Mouse (Mus musculus) frontal cortex, postnatal 10 days (tissue): ENCODE data around the gene Adk.
"Not testable (repeated sequence)": the region's sequence is repeated elsewhere in the genome, so short reads cannot be mapped to it uniquely, and the experiment has no call there.

ENCODE experiments used
- DNase-seq, 2 experiments: peaks; one replicate each; pipeline ENCODE4 v3.0.0; 2022; ENCODE audit warnings: low spot score in 2 of 2, mixed read lengths in 1 of 2

The Adk gene

DNA sequence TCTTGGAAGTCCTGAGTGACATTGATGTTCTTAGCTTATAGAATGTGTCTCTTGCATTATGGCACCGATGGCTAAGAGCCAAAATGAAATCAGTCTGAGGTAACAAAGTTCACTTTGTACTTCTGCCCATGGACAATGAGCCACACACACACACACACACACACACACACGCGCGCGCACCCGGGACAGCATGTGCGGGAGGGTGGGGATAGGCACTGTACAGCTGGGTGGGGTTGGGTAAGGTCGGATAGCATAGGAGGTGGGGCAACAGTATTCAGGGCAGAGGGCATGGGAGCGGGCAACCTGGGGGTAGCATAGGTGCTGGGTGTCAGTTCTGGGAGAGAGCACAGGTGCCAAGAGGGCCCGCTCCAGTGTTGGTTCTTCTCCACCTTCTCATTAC, 432.3 kb downstream of the Adk start:
- no peak for DNase-seq

DNA sequence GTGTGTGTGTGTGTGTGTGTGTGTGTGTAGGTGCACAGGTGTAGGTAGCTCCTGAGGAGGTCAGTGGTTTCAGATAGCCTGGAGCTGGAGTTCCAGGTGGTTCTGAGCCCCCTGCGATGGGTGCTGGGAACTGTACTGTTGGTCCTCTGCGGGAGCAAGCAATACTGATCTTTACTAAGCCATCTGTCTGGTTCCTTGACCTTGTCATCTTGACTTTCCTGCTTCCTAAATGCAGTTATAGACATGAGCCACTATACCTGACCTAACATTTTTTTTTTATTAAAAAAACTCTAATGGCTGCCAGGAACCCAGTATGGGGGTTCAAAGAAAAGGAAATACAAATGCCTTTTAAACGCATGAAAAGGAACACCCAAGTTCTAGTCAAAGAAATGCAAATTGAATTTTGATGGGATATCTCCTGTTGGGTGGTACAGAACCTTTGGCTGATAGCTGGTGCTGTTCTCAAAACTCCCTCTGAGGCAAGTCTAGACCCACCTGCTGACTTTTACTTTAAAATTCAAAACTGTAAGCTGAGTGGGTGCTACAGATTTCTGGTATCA, 433.7 kb downstream of the Adk start:
- no peak for DNase-seq

DNA sequence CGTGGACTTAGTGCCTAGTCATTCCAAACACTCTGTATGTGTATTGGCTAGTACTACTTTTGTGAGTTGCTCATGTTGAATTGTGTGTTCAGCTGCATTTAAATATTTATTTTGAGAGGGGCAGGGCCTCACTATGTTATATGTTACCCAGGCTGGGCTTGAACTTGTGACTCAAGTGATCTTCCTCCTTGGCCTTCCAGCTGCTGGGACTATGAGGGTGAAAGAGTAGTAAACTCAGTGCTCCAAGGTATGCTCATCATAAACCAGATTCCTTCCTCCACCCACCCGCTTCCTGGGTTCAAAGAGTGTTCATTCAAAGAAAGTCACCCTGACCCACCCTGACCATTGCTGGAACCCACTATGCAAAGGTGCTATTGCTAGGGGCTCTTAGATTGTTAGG, 434.8 kb downstream of the Adk start:
- DNase-seq, result not testable (repeated sequence)

DNA sequence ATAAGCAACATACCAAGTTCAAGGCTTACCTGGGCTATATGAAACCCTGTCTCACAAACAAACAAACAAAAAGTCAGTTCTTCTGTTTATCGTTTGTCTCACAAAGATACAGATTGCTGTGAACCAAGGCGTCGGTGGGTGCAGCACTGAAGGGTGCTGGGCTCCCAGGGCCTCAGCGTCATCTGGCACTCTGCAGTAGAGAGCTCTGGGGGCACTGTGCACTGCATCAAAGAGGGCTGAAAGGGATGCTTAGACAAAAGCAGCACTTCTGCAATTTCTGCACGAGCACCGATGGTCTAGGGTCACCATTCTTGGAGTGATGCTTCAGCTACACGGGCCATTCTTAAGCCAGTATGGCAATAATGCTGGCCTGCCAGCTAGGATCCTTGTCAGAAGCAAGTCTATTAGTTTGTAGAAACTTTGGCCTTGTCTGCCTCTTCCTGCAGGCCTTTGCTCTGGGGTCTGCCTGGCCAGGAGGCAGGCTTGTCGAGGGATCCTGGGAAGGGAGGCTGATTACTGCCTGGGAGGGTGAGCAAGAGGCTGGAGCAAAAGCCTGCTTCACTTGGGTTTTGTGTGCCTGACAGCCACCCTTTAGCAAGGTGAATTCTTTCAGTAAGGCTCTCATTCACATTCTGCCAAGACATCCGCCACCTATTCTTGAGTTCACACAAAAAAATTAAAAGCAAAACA, 436.2 kb downstream of the Adk start:
- DNase-seq, result not testable (repeated sequence)

DNA sequence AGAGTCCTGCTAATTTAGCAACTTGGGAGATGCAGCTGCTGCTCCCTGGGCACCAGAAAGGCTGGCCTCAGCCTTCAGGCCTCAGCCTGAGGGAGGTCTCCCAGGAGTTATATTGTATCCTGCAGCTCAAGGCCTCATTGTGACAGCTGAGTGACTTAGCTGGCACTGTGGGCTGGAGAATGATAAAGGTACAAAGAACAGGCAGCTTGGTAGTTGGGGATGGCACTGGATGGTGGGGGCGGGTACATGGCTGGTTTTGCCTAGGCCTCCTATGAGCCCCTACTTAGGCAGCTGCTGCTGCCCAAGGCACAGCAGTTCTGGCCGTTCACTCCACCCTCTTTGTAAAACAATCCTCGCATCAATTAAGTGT, 436.7 kb downstream of the Adk start:
- DNase-seq, result no peak

DNA sequence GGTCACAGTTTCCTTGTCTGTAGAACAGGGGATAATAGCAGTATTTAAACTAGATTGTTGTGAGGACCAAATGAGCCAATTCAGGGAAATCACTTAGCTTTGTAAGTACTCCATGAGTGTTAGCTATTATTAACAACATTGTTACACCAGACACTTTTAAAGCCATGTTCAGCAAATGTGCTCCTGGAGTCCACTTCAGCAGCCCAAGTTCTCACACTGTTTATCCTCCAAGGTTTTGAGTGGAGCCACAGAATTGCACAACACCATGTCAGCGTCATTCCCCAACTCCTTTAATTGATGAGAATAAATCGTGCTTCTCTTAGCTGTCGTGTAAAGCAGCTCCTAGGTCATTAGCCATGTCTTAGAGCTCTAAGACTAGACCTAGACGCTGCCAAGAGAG, 437.8 kb downstream of the Adk start:
- no peak for DNase-seq
